Mouse (Mus musculus) MEL (cell line): Measurements from ENCODE around the gene Taok2. TPM values are rescaled to one million over a fixed set of nuclear protein-coding genes. Genes with fewer than 3 reads are reported as not detected.
A peak's percentile ranks its signal among the peaks of the same experiment; 100 is the strongest.

Source experiments
- DNase-seq: peaks from one replicate; pipeline ENCODE4 v3.0.0; 2011; ENCODE audit warnings: low read depth, low spot score
- H3K27ac ChIP-seq: 2 replicates; pipeline ENCODE4 v1.5.1; 2012; ENCODE audit warnings: low read depth, mild to moderate bottlenecking, control low read depth, low read length, moderate library complexity; ENCODE audit not compliant: control insufficient read depth
- H3K27me3 ChIP-seq, 2 experiments: fragments of 150-350 bp in 1 of 2; sonication (generic) in 1 of 2; 2 replicates each; pipeline ENCODE4 v1.6.1; 2012; ENCODE audit warnings: low read length in 2 of 2, mild to moderate bottlenecking in 2 of 2, improper control_type of control experiment in 1 of 2, moderate library complexity in 1 of 2; ENCODE audit not compliant: insufficient read depth in 2 of 2, control insufficient read depth in 1 of 2
- H3K36me3 ChIP-seq, 2 experiments: 2 replicates each; pipeline ENCODE4 v1.6.1; 2012 to 2014; ENCODE audit warnings: low read length in 2 of 2, improper control_type of control experiment in 1 of 2, inconsistent platforms in 1 of 2, mild to moderate bottlenecking in 1 of 2; ENCODE audit not compliant: insufficient read depth in 2 of 2, control insufficient read depth in 1 of 2
- H3K4me1 ChIP-seq, 2 experiments: fragments of 150-350 bp in 1 of 2; sonication (generic) in 1 of 2; 2 replicates each; pipeline ENCODE4 v1.6.1; 2012; ENCODE audit warnings: low read length in 2 of 2, improper control_type of control experiment in 1 of 2, mild to moderate bottlenecking in 1 of 2; ENCODE audit not compliant: insufficient read depth in 2 of 2, control insufficient read depth in 1 of 2
- H3K4me3 ChIP-seq, 2 experiments: fragments of 150-350 bp in 1 of 2; sonication (generic) in 1 of 2; 2 replicates each; pipeline ENCODE4 v1.5.1; 2012; ENCODE audit warnings: low read depth in 2 of 2, low read length in 2 of 2, mild to moderate bottlenecking in 2 of 2, moderate library complexity in 2 of 2, control low read depth in 1 of 2, improper control_type of control experiment in 1 of 2; ENCODE audit not compliant: control insufficient read depth in 1 of 2, insufficient read depth in 1 of 2
- H3K79me2 ChIP-seq: 2 replicates; pipeline ENCODE4 v1.6.1; 2012; ENCODE audit warnings: mild to moderate bottlenecking, low read length, moderate library complexity; ENCODE audit not compliant: control insufficient read depth, poor library complexity, insufficient read depth
- H3K9ac ChIP-seq: 2 replicates; pipeline ENCODE4 v1.6.1; 2012; ENCODE audit warnings: low read depth, mild to moderate bottlenecking, control low read depth, low read length, moderate library complexity; ENCODE audit not compliant: control insufficient read depth, poor library complexity, severe bottlenecking
- H3K9me3 ChIP-seq: fragments of 150-350 bp; sonication (generic); replicated peaks from 2 replicates; pipeline ENCODE4 v1.6.1; 2012; ENCODE audit warnings: mild to moderate bottlenecking, low read length, improper control_type of control experiment, moderate library complexity; ENCODE audit not compliant: insufficient read depth
- BHLHE40 ChIP-seq: IDR thresholded peaks from 2 replicates; pipeline ENCODE4 v1.6.1; 2012; ENCODE audit warnings: low read depth, mild to moderate bottlenecking, inconsistent platforms, low read length, improper control_type of control experiment, borderline replicate concordance
- E2F4 ChIP-seq: IDR thresholded peaks from 2 replicates; pipeline ENCODE4 v1.6.1; 2011; ENCODE audit warnings: low read depth, low read length, improper control_type of control experiment, borderline replicate concordance
- ELF1 ChIP-seq: IDR thresholded peaks from 2 replicates; pipeline ENCODE4 v1.6.1; 2014; ENCODE audit warnings: low read depth, mild to moderate bottlenecking, inconsistent platforms, low read length, improper control_type of control experiment, moderate library complexity
- EP300 ChIP-seq, 2 experiments: IDR thresholded peaks; 2 replicates each; pipeline ENCODE4 v1.6.1; 2011; ENCODE audit warnings: improper control_type of control experiment in 2 of 2, low read length in 2 of 2, low read depth in 1 of 2, mild to moderate bottlenecking in 1 of 2
- ETS1 ChIP-seq: IDR thresholded peaks from 2 replicates; pipeline ENCODE4 v1.6.1; 2012; ENCODE audit warnings: low read depth, mild to moderate bottlenecking, inconsistent platforms, low read length, improper control_type of control experiment, moderate library complexity
- GABPA ChIP-seq: IDR thresholded peaks from 2 replicates; pipeline ENCODE4 v1.6.1; 2012; ENCODE audit warnings: low read depth, mild to moderate bottlenecking, inconsistent platforms, low read length, improper control_type of control experiment, moderate library complexity
- GATA1 ChIP-seq: IDR thresholded peaks from 2 replicates; pipeline ENCODE4 v1.6.1; 2011; ENCODE audit warnings: low read depth, low read length, improper control_type of control experiment
- KAT2A ChIP-seq: conservative IDR thresholded peaks from 2 replicates; pipeline ENCODE4 v1.6.1; 2012; ENCODE audit warnings: low read depth, low read length, improper control_type of control experiment, inconsistent platforms
- MAFK ChIP-seq: IDR thresholded peaks from 2 replicates; pipeline ENCODE4 v1.6.1; 2011; ENCODE audit warnings: low read depth, mild to moderate bottlenecking, low read length, improper control_type of control experiment, borderline replicate concordance
- MXI1 ChIP-seq: IDR thresholded peaks from 2 replicates; pipeline ENCODE4 v1.6.1; 2011; ENCODE audit warnings: mild to moderate bottlenecking, low read depth, low read length, improper control_type of control experiment
- NELFE ChIP-seq: IDR thresholded peaks from 2 replicates; pipeline ENCODE4 v1.6.1; 2011; ENCODE audit warnings: low read depth, low read length, improper control_type of control experiment
- POLR2AphosphoS2 ChIP-seq: IDR thresholded peaks from 2 replicates; pipeline ENCODE4 v1.6.1; 2011; ENCODE audit warnings: low read length, improper control_type of control experiment
- POLR2AphosphoS5 ChIP-seq: IDR thresholded peaks from 2 replicates; pipeline ENCODE4 v1.6.1; 2012; ENCODE audit warnings: low read depth, borderline replicate concordance, mild to moderate bottlenecking, inconsistent platforms, low read length, moderate library complexity, mixed read lengths
- SMC3 ChIP-seq: IDR thresholded peaks from 2 replicates; pipeline ENCODE4 v1.6.1; 2011; ENCODE audit warnings: low read depth, low read length, improper control_type of control experiment
- TAL1 ChIP-seq: IDR thresholded peaks from 2 replicates; pipeline ENCODE4 v1.6.1; 2012; ENCODE audit warnings: mild to moderate bottlenecking, inconsistent platforms, low read length, moderate library complexity, mixed read lengths
- TBP ChIP-seq: IDR thresholded peaks from 2 replicates; pipeline ENCODE4 v1.8.0; 2011; ENCODE audit warnings: low read depth, low read length, improper control_type of control experiment
- TCF12 ChIP-seq: IDR thresholded peaks from 2 replicates; pipeline ENCODE4 v1.6.1; 2014; ENCODE audit warnings: low read depth, mild to moderate bottlenecking, inconsistent platforms, low read length, improper control_type of control experiment, moderate library complexity
- ZKSCAN1 ChIP-seq: IDR thresholded peaks from 2 replicates; pipeline ENCODE4 v1.6.1; 2012; ENCODE audit warnings: low read depth, mild to moderate bottlenecking, inconsistent platforms, low read length, improper control_type of control experiment, moderate library complexity
- ZMIZ1 ChIP-seq: IDR thresholded peaks from 2 replicates; pipeline ENCODE4 v1.6.1; 2012; ENCODE audit warnings: low read depth, mild to moderate bottlenecking, inconsistent platforms, low read length, improper control_type of control experiment, moderate library complexity
- polyA plus RNA-seq, 2 experiments: library from polyadenylated mRNA; stranded (reverse) in 1 of 2; unstranded in 1 of 2; fragments of >175 nt in 1 of 2; fragments of >200 nt in 1 of 2; gene quantifications; 2 replicates each; pipeline versions ENCODE4 v1.2.1 to v1.2.4; 2012; ENCODE audit warnings: low replicate concordance in 2 of 2, low read depth in 1 of 2; ENCODE audit not compliant: insufficient read length in 2 of 2, insufficient read depth in 1 of 2, missing spikeins in 1 of 2
- total RNA-seq: library from RNA; depleted of rRNA; stranded (reverse); fragments of 300-350 nt; gene quantifications from 2 replicates; pipeline ENCODE4 v1.2.3, GENCODE M21; 2012

The Taok2 gene
- total and polyA plus RNA-seq, 3 experiments = 29.0 to 52.3 (median 34.2) TPM

DNA sequence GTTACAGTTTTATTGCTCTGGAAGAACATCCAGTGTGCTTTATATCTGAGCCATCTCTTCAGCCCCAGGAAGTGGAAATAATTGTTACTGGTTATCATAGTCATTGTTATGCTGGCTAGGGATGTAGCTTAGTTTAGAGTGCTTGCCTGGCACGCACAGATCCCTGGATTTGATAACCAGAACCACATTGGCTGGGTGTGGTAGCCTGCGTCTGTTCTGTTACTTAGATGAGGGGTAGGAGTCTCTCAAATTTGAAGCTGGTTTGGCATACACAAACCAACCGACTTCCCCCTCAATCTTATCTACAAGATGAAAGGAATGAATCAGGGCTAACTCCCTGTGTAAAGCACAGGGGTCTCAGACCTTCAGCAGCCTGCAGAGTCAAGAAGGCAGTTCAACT is 41.8 kb upstream of the Taok2 start (continued):
- no peak for TF ChIP-seq ELF1
- TF ChIP-seq ZKSCAN1 = no peak
- TF ChIP-seq GABPA = no peak

DNA sequence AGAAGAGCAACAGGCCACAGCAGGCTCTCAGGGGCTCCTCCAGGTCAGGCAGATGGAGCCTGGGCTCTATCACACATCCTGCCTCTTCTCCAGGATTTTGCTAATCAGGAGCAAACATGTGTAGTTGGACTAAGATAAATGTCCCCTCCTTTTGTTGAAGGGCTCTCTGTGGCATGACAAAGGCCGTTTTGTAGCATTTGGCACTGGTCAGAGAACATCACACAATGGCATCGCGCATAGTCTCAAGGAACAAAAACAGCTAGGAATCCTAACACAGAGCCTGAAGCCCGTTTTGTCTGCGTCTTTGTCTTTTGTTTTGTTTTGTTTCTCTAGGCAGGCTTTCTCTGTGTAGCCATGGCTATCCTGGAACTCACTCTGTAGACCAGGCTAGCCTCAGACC is 39.5 kb upstream of the Taok2 start:
- Histone ChIP-seq H3K27me3 (no peaks in the 10 kb centered on the region), H3K9ac (no peak overlapping the region)
- 0 out of 2 replicates have a peak, but pooled peaks have one; percentile 20 for TF ChIP-seq NELFE
- peak; percentile 32 to 39; a peak in 3 of 4 replicates for TF ChIP-seq EP300 (IDR thresholded peaks at IDR 0.05; ENCODE audit: low read depth in 1 of 2, low read length in 2 of 2)
- TF ChIP-seq TCF12 = peak; percentile 46; the same call in 1 of the 2 replicates
- peak; percentile 42; the same call in 1 of the 2 replicates for TF ChIP-seq GATA1
- no peak for TF ChIP-seq BHLHE40
- TF ChIP-seq E2F4 = no peak
- TF ChIP-seq TAL1 = peak; percentile 32; the same call in 1 of the 2 replicates

GRCm38 (mm10) chr7:126922624-126923060 is 38.1 kb upstream of the Taok2 start, which contains the start of gene Tmem219:
TSS of gene Tmem219 (minus strand) at chr7:126922917.
- no peaks in the 10 kb centered on the region for H3K9me3 ChIP-seq
- peaks cover 0 to 18% of the 10 kb centered on the region in 2 experiments; a peak in 2 of 4 replicates for H3K36me3 ChIP-seq
- H3K27me3 ChIP-seq = no peaks in the 10 kb centered on the region
- no peaks in the 10 kb centered on the region for H3K79me2 ChIP-seq
- no peak within 1 kb of the TSS for H3K27ac ChIP-seq
- H3K4me3 ChIP-seq = no peak within 1 kb of the TSS
- TF ChIP-seq TBP (no peak), KAT2A (no peak), GATA1 (no peak), ZMIZ1 (no peak), POLR2AphosphoS5 (no peak), MAFK (no peak), ETS1 (no peak), MXI1 (no peak), E2F4 (no peak), NELFE (no peak), SMC3 (no peak), POLR2AphosphoS2 (no peak)
- TF ChIP-seq, all 39 proteins: peak for 0
- DNase-seq = no peak
- Histone ChIP-seq H3K4me1 (peaks cover 15 to 22% of the 10 kb centered on the region in 2 experiments), H3K9ac (no peak within 1 kb of the TSS)

More for the DNA sequence above, 39.5 kb upstream of the Taok2 start:
- H3K9me3 ChIP-seq = no peaks in the 10 kb centered on the region
- no peak for DNase-seq
- no peak overlapping the region for H3K4me3 ChIP-seq
- peaks cover 0 to 18% of the 10 kb centered on the region in 2 experiments; a peak in 2 of 4 replicates for H3K36me3 ChIP-seq
- H3K4me1 ChIP-seq = peaks cover 20 to 26% of the 10 kb centered on the region in 2 experiments
- H3K79me2 ChIP-seq = peaks cover 3% of the 10 kb centered on the region
- H3K27ac ChIP-seq = no peak overlapping the region
